Mouse (Mus musculus) layer of hippocampus, adult 18-20 months (tissue): ENCODE data around the gene Lrp8. TPM values are rescaled to one million over a fixed set of nuclear protein-coding genes. Genes with fewer than 3 reads are reported as not detected.
A peak's percentile ranks its signal among the peaks of the same experiment; 100 is the strongest.

Source experiments
- DNase-seq, 2 experiments: peaks; one replicate each; pipeline ENCODE4 v3.0.0; 2022; ENCODE audit warnings: low spot score in 2 of 2
- total RNA-seq, 2 experiments: library from RNA; stranded (reverse); gene quantifications; 2 replicates each; pipeline ENCODE4 v1.2.3; 2021

Gene Lrp8
- total RNA-seq, 2 experiments from 2014 or later = 87.2 to 98.0 TPM

DNA sequence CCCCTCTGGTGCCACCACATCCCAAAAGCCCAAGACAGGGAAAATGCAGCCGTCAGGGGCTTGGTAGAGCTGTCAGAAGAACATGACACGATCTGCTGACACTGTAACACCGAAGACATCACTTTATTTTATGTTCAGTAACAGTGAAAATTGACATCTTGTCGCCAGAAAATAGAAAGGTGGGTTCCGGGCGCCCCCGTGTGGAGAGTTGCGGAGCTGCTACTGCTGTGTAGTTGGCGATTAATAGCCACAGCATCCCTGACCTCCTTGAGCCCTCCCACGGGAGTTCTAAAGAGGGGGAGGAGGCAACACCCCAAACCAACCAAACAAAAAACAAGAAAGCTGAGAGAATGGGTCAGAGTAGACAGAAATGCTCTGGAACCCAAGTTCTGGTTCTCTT is 42.9 kb downstream of the Lrp8 start:
- DNase-seq = peak; percentile 59 to 91

DNA sequence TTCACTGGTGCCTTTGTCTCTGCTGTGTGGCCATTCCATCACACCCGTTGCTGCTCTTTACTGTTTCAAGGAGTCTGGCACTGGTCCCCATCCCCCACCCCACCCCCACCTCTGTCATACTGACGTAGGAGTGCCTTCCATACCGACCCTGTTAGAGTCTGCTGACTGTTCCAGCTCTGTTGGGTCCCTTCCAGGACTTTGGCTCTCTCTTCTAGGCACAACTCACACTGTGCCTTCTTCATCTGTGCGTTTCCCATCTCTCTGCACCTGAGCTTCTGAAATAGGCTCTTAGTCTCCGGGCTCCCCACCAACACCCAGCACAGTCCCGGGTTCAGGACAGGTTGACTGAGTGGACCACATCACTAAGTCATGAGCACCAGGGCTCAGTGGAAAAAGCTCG is 44.7 kb downstream of the Lrp8 start:
- peak in 1 of 2 experiments; percentile 39 for DNase-seq

DNA sequence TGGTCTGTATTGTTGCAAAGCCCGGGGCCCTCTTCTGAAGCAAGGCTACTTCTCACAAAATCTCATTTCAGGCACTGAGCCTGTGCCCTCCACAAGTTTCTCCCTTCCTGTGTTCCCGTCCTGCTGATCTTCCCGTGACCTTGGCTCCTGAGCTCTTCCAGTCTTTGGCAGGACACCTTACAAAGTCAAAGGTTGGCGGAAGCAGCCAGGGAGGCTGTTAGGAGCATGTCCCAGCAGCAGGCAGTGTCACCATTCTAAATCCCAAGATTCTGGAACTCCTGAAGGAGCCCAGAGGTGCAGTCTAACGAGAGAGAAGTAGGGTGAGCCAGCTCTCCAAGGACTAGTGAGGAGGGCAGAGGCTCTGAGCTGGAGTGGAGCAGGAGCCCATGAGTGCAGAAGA is 46.5 kb downstream of the Lrp8 start:
- no peak for DNase-seq

DNA sequence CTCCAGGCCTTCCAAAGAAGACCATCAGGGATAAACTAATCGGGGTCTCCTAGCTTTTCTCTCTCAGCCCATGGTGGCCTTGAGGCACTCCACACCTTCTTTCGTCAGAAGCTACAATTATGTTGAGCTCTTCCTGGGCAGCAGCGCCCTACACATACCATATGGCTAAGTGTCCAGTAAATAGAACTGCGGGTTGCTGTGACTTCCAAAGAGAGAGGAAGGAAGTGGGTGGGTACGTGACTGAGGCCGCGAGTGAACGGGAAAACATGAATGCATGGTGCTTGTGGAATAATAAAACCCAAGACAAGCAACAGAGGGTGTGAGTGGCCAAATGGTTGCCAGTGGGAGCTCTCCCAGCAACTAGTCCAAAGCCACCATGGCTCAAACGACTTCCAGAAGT is 47.6 kb downstream of the Lrp8 start:
- no peak for DNase-seq

DNA sequence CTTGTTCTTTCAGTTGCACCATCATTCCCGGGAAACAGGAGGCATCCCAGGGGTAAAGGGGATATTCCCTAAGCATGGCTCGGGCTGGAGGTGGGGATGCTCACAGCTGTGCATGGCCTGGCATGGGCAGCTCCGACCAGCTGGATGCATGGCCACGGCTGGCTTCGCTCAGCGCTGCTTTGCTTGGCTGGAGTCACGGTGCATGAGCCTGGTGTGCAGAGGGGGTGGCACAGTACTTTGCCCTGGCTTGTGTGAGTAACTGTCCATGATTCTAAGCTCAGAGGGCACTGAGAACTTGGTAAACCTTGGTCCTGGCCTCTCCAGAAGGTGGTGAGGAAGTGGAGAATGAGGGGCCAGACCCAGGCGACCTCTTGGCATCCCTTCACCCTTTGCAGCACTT is 48.0 kb downstream of the Lrp8 start:
- DNase-seq = no peak

DNA sequence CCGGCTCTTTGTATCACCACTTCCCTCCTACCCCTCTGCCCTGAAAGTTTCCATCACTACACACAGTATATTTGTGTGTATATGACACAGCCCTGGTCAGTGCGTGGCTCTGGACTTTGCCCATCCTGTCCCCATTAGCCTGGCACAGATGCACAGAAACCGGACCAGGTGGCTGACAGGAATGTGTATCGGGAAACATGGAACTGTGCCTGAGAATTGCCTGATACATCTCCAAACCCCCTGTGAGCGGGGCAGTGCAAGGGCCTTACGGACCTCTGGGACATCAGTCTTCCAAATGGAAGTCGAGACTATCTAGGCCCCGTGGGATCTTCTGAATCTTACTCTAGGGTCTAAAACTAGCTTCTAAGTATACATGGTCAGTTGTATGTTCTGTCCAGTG is 51.3 kb downstream of the Lrp8 start:
- no peak for DNase-seq

DNA sequence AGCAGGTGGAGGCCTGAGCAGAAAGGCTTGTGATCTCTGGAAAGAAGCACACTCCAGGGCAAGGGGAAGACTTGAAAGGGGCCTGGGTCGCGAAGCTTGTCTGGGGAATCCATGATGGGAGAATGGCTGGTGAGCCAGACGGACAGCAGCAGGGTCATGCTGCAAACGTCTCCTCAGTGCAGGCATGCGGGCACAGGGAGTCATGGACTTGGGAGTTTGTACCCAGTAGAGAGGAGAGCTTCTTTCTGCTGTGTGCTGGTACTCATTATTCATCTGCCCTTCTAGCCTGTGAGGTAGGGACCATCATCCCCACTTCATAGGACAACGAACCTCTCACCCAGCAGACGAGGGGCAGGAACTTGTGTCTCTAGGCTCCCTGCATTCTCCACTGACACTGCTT is 51.8 kb downstream of the Lrp8 start:
- DNase-seq = no peak

DNA sequence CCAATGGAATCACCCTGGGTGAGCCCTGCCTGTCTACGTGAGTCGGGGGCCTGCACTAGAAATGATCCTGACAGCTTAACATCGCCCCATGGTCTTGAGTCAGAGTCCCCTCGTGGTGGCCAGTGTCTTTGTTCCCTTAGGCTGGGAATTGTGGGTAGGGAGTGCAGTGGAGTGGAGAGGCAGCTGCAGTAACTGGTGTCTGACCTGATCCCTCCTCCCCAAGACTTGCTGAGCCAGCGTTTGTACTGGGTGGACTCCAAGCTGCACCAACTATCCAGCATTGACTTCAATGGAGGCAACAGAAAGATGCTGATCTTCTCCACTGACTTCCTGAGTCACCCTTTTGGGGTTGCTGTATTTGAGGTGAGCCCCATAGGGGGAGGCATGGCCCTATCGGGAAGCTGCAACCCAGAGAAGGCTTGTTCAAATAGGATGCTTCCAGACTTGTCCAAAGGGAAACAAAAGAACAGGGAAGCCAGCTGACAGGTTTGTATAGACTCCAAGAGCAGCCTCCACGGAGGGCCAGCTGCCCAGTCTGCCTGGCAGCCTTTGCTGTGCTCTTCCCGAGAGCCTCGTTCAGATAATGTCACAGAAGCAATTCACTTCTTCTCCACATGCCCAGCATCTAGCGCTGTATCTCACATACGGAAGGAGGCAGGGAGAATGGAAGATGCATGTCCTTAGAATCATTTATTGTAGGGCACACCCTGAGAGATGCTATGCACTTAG is 55.1 kb downstream of the Lrp8 start:
- no peak for DNase-seq

DNA sequence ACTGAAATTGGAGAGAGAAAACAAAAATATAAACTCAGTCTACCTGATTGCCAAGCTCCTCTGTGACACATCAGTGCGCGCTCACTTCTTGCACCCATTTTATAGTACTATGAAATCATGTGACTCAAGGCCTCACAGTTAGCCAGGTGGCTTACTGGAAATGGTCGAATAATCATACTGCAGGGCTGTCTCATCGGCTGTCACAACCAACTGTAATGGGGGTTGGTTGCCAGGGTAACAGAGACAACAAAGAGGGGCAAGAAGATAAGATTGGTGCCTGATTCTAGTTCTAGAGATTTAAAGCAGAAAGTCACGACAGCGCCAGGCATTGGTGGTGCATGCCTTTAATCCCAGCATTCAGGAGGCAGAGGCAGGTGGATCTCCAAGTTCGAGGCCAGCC is 56.9 kb downstream of the Lrp8 start:
- DNase-seq = peak in 1 of 2 experiments; percentile 61

DNA sequence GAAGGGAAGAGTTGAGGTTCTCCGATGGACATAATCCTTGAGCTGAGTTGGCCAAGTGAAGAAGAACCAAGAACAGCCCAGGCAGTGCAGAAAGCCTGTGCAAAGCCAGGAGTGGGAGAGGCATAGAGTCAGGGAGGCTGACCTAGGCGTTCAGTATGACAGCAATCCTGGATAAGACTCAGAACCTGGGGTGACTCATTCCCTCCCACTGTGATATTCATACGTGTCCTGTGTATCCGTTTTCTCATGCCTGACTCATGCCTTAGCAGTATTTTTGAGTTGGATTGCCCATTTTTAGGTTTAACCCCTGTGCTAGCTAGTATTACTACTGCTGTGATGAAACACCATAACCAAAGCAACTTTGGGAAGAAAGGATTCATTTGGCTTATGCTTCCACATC is 62.8 kb downstream of the Lrp8 start:
- DNase-seq = no peak

DNA sequence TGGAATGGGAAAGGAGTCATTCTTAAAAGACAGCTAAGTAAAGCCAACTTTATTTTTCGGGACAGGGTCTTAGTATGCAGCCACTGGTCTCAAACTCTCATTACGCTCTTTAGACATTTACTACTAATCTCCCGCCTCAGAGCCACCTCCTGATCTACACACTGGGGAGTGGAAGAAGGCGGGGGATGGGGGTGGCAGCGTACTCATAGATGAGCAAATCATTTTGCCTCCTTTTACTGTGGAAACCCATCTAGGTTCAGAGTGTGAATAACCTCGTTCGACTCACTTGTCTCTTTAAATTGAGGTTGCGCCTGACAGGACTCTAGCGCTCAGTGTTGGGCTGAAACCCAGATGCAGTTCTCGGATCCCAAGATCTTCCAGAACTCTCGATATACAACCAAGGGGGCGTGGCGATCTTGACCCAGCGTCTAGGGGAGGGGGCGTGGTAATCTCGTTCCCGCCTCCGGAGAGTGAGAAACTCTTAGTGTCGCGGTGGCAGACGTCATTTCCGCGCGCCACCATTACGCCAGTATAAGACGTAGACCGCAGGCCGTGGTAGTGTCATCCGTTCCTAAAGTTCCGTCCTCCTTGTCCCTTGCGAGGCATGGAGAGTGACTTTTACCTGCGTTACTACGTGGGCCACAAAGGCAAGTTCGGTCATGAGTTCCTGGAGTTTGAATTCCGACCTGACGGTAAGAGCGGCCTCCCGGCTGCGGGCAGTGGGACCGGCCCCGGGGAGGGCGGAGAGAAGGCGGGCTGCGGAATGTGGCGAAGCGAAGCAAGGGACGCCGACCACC is 77.4 kb downstream of the Lrp8 start, which contains the start of gene Magoh:
TSS of gene Magoh (plus strand) at position 502 of the 797 bp plus-strand sequence.
- peak; percentile 91 to 98 for DNase-seq

DNA sequence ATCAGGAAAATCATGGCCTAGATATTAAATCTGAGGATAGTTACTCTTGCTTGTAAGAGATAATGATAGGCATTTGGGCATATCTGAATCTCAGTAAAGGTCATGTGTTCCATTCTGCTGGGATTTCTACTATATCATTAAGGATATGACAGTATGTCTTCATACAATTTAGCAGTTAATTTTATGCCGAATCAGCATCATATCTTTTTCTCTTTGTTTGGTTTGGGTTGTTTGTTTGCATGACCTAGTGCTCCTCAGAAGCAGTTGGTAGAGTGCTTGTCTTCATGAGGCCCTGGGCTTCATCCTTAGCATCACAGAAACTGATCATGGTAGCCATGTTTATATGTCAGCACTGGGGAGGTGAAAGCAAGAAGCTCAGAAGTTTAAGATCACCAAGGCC is 79.6 kb downstream of the Lrp8 start:
- DNase-seq = no peak

DNA sequence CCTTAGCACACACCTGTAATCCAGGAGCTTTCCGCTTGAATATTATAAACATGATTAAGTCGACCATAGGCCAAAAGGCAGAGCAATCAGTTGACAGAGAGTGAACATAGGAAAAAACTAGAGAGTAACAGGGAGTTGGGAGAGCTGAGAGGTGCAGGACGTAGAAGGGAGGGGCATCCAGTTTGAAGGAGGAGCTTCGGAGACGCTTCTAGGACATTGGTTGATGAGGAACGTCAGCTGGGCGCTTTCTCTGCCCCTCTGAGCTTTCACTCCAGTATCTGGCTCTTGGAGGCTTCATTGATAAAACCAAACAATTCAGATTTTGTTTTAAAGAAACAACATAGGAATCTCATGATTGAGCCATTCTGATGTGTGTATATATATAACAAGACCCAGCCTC is 84.3 kb downstream of the Lrp8 start:
- DNase-seq = no peak

DNA sequence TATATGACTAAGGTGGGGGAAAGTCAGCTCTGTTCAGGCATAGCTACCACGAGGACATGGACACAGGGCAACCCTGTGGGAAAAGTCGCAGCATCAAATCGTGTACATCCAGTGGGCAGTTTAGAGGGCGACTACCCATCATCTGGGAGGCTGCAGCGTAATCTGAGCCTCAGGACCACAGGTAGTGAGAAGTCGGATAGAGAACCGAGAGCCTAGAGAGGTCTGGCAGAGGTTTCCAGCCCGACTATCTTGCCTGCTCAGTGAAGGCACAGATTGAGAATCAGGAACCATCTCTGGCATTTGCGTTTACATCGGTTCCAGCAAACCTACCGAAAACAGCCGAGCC is 87.3 kb downstream of the Lrp8 start:
- no peak for DNase-seq

DNA sequence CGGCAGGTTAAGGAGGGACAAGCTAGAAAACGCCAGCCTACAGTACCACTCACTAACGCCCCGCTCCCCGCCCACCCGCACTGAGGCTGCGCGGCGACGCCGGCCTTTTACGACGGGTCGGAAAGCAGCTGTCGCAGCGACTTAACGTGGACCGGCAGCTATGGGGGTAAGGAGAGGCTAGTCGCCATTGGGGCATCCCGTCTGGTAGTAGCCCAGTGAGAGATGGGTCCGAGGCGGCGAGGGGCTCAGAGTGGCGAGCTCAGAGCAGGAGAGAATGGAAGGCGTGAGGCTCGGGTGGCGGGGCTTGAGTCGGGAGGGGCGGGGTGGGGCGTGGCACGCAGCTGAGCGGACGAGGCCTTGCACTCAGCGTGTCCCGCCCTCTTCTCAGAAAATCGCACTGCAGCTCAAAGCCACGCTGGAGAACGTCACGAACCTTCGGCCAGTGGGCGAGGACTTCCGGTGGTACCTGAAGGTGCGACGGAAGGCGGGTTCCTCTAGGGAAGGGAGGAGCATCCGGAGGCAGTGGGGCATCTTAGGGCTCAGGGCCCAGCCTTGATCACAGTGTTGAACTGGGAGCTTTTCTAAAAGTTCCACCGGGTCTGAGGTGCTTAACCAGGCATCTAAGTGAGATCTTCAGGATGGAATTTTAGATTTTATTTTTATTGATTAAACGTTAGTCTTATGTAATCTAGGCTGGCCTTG is 87.8 kb downstream of the Lrp8 start, which contains the start of gene 0610037L13Rik:
TSS of gene 0610037L13Rik (plus strand) at position 83 of the 702 bp plus-strand sequence.
- peak; percentile 94 to 95 for DNase-seq

DNA sequence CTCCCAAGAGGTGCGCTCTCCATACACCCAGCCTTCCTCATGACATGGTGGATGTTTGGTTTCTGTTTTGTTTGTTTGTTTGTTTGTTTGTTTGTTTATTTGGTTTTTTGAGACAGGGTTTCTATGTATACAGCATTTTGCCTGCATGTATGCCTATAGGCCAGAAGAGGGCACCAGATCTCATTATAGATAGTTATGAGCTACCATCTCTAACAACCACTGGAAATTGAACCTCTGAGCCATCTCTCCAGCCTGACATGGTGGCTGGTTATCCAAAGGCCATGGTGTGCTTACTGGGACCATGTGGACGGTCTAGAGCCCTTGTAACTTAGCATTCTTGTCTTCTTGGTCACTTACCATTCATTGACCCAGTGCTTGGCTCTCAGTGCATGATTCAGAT is 90.6 kb downstream of the Lrp8 start:
- no peak for DNase-seq

DNA sequence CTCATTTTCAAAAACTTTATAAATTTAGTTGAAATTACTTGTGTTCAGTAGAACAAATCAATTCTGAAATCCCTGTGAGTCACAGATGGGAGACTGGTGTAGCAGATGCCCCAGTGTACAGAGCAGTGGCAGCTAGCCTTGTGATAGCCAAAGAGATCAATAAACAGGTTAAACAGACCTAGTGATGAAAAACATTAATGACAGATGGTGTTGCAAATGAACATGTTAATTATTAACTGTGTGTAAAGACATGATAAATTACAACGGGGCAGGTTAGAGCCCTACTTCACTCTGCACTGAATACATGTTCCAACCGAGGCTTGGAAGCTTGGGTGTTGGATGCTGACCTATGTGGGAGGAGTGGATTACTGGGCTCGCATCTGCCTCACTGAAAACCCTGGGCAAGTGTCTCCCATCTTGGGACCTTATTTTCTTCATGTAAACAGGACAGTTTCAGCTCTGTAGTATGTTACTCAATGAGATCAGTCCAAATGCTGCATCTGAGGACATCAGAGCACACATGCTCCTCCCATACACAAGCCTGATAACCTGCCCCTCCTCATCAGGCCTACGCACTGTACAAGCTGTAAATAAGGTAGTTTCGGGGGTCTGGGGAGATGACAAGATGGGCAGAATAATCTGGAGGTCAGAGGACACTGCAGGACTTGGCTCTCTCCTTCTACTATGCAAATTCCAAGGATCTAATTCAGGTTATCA is 97.3 kb downstream of the Lrp8 start:
- DNase-seq = peak in 1 of 2 experiments; percentile 56

DNA sequence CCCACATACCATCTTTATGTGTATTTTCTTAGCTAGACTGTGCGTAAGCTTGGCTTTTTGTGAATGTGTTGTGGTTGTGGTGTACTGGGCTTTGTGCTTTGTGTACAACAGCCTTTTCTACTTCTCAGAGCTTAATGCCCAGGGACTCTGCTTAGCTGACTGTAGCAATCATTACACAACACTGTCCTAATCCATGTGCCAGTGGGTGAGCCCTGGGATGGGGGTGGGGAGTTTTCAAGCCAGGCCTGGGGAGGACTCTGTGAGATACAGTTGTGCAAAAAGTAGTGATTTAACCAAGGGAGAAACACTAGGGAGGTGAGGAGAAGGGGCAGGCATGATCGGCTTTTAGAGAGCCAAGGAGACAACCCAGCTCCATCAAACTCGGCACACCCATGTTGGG is 98.1 kb downstream of the Lrp8 start:
- no peak for DNase-seq

DNA sequence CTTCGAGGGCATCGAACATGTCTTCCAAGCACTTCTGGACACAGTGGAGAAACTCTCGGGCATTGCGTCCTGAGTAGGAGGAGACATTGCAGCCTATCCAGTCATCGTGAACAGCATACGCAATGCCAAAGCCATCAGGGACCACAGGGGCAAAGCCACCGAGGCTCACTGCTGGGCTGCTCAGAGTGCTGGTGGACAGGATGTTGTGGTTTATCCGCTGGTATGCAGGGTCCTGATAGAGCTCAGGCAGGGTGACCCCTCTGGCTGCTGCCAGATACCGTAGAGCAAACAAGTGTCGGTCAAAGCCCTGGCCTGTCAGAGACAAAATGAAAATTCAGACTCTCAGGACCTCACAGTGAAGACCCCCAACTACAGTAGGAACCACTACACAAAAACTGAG is 102.2 kb downstream of the Lrp8 start:
- no peak for DNase-seq

DNA sequence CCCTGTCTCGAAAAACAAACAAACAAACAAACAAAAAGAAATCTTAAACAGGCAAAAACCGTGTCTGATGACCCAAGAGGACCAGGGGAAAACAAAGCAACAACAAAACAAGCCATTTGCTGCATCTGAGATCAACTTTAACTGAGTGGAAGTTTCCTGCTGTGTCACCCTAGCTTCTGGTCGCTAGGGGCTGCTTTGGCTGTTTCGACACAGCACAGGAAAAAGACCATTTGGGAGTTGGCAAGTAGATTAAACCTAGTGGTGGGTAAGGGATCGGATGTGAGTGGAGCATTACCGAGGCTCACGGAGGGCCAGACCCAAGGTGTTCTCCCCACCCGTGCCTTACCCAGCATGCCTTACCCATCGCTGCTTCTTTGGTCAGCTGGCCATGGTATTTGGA is 104.5 kb downstream of the Lrp8 start:
- DNase-seq = no peak

DNA sequence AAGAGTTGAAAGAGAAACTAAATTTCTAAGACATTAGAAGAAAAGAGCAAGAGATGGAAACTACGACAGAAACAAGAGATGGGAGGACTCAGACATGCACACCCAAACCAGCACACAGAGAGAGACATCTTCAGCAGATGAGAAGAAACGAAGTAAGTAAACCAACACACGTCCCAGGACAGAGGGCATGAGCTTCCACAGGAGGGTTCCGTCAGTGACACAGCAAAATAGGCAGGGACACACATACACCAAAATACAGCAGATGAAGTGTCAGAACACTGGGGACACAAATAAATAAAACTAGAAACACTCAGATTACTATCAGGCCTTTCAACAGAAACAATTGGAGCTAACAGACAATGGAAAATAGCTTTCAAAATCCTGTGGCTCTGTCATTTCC is 108.0 kb downstream of the Lrp8 start:
- DNase-seq = no peak
